Mouse (Mus musculus): ENCODE data around the gene Pcare. TPM values are rescaled to one million over a fixed set of nuclear protein-coding genes. Genes with fewer than 3 reads are reported as not detected.
"Not testable (repeated sequence)": the region's sequence is repeated elsewhere in the genome, so short reads cannot be mapped to it uniquely, and the experiment has no call there.

The Pcare gene
- not detected for polyA plus RNA-seq (2017; shearing (Covaris generic))

DNA sequence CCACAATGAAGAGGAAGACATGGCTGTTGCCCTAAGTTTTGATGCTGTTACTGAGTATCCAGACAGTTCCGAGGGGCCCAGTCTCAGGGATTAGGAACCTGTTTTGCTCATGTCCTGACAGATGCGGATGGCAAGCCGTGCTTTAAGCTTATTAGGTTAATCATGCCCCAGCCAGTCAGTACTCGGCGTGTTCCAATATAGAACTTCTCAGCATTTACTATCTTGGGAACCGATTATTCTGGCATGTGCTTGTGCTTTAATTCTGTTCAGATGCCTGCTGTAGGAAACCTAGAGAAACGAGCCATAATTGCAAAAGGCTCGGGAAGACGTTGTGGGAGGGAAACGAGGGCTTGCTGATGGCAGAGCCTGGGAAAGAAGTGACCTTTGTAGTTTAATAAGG, at the start of gene Pcare:
Pcare (minus strand) TSS at position 64 of the 400 bp plus-strand sequence.
- no peak for ATAC-seq

DNA sequence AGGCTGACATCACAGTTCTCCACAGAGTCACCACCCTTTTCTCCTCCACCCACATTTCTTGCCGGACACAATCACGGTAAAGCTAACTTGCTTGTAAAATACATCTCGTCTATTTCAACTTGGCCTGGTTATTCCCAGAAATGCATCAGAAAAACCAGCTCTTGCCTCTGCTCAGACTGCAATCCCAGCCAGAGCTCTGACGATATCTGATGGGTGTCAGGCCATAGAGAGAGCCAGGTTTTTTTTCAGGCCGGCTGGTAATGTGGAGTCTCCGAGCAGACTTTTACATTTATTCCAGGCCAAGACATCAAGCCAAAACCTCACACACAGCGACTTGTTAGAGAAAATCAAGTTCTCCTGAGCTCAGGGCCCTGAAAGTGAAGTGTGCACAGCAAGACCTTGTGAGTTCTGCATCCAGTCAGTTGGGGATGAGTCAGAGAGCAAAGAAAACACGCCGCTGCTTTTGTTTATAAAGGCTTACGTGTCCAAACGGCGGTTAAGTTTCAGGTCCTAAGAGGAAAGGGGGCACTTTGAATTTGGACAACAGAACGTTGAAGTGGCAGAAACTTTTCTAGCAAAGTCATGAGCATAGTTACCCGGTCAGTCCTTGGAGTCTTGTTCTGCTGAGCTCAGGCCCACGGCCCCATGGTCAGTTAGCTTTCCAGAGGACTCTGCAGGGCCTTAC, 43.0 kb upstream of the Pcare start:
- ATAC-seq = no peak

- no peak for ATAC-seq
Measured at GRCm38 (mm10) chr17:71791622-71792021, 38.9 kb upstream of the Pcare start.

DNA sequence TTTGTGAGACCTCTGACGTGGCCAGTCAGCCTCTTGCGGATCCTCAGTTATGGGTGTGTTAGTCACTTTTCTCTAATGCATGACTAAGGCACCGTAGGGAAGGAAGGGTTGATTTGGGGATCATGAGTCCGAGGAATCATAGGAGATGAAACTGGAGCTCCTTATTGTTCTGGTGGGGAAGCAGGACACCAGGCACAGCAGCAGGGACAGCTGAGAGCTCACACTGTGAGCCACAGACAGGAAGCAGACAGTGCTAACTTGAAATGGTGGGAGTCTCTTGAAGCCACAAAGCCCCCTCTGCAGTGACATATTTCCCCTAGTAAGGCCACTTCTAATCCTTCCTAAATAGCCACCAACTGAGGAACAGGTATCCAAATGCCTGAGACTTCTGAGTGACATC, 38.4 kb upstream of the Pcare start:
- ATAC-seq = no peak

DNA sequence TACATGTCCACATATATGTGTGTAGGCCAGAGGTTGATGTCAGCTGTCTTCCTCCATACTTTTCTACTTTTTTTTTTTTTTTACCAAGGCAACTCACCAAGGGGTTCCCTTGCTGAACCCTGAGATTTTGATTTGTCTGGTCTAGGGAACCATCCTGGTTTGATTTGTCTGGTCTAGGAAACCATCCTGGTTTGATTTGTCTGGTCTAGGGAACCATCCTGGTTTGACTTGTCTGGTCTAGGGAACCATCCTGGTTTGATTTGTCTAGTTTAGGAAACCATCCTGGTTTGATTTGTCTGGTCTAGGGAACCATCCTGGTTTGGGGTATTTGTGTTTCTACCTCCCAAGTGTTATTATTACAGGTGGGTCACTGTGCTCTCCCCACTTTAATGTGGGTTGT, 33.8 kb upstream of the Pcare start:
- no peak for ATAC-seq

GRCm38 (mm10) chr17:71783366-71783735, 30.7 kb upstream of the Pcare start:
- ATAC-seq = no peak

DNA sequence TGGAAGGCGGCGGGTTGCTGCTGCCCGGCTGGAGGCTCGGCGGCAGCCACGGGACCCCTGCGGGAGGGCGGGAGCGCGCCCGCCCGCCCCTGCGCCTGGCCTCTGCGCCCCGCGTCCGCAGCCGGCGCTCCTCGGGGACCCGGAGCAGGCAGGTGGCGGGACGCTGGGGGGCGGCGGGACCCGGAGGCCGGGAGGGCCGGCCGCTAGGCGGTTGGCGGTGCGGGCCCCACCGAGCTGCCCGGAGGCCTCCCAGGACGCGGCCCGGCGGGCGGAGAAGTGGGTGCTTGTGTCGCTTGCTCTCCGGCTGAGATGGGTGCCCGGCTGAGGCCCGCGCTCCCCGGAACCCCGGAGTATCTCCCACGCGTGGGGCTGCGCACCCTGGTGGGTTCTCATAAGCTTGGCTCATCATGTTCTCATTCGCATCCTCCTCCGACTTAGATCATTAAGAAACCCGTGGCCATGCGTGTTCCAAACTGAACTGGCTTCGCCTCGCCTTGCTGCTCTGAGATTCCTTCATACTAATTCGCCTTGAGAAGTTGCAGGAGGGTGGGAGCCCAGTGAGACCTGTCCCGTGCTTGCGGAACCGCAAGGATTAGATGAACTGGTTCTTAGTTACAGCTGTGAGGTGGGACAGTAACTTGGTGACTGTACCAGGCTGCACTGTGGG, 30.1 kb upstream of the Pcare start:
- no peak for ATAC-seq

GRCm38 (mm10) chr17:71782242-71782698, 29.6 kb upstream of the Pcare start:
- no peak for ATAC-seq

GRCm38 (mm10) chr17:71780945-71781344, 28.3 kb upstream of the Pcare start:
- no peak for ATAC-seq

DNA sequence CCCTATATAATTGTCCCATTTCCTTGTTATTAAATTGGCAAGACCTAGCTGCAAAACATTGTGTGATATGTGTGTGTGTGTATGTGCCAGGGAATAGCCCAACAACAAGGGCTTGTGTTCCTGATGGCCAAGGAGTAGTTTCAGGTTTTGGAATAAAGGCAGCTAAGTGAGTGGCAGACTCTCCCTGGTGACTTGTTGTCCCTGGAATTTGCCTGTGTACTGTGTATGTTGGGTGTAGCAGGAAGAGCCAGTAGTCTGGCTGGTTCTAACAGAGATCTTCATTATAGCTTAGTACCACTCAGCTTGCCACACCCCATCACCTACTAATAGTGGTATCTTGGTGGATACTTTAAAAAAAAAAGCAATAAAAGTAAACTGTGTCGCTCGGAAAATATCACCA, 27.8 kb upstream of the Pcare start:
- no peak for ATAC-seq

GRCm38 (mm10) chr17:71778696-71779095, 26.0 kb upstream of the Pcare start:
- no peak for ATAC-seq

GRCm38 (mm10) chr17:71775279-71775678, 22.6 kb upstream of the Pcare start:
- ATAC-seq = no peak

DNA sequence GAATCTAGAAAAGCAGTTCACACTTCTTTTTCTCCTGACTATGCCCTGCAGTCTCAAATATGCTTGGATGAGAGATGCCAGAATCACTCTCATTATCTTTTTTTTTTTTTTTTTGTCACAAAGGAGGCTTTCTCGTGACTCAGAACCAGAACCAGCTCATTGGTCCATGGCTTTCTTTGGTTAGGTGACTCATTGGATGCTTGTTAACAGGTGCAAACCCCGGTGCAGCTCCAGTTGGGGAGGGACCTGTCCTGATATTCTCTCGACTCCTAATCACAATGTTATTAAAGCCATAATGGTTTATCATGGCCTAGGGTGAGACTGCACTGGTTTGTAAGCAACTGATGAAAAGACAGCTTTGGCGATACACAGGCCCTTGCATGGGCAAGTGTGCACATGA, 21.5 kb upstream of the Pcare start:
- ATAC-seq = no peak

DNA sequence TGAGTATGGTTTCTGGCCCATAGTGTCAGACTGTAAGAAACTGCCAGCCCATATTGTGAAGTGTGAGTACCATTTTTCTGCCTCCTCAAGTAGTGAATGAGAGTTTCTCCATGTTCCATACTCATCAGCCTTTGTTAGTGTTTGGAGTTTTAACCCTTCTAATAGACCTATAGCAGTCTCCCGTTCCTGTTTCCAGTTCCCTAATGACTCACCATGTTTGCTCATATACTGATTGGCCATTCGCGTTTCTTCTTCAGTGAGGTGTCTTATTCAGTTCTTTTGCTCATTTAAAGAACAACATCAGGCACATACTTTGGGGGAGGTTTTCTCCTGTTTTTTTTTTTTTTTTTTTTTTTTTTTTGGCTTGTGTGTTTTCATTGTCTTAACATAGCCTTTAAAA, 18.0 kb upstream of the Pcare start:
- ATAC-seq = no peak

GRCm38 (mm10) chr17:71769564-71769963, 16.9 kb upstream of the Pcare start:
- no peak for ATAC-seq

- ATAC-seq = not testable (repeated sequence)
Measured at GRCm38 (mm10) chr17:71768173-71768572, 15.5 kb upstream of the Pcare start, which contains the start of gene Clip4. TSS of gene Clip4 (plus strand) at chr17:71768473.

DNA sequence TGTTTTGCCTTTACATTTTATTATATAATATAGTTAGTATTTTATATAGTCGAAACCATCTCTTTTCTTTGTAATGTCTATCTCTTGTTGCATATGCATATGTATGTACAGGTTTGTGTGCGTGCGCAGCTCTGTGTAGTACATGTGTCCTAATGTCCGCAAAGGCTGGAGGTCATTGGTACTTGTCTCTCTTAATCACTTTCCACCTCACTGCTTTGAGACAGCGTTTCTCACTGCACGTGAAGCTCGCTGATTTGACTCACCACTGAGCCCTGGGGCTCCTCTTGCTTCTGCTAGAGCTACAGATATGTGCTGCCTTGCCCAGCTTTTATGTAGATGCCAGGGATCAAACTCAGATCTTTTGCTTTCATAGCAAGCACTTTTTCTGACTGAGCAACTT, 7.8 kb upstream of the Pcare start:
- no peak for ATAC-seq

GRCm38 (mm10) chr17:71749616-71750168, 3.0 kb downstream of the Pcare start:
- ATAC-seq = no peak

- no peak for ATAC-seq
Measured at GRCm38 (mm10) chr17:71747561-71747960, 5.1 kb downstream of the Pcare start.

DNA sequence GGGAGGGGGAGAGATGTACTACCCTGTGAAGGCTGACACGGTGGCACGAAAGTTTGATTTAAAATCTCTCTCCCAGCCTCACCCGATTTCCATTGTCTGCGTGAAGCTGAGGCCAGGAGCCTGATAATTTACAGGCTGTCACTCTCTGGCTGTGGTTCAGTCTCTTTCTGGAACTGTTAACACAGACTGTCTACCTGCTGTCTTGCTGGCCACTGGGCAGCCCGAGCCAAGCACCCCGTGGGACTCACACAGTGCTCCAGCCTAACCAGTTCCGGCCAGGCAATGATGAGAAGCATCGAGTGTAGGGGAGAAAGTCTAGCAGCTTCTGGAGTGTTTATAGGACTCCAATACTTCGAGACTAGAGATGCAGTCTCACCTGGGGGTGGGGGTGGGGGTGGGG, 6.6 kb downstream of the Pcare start:
- no peak for ATAC-seq

- ATAC-seq = no peak
Measured at GRCm38 (mm10) chr17:71742935-71743334, 9.8 kb downstream of the Pcare start.

DNA sequence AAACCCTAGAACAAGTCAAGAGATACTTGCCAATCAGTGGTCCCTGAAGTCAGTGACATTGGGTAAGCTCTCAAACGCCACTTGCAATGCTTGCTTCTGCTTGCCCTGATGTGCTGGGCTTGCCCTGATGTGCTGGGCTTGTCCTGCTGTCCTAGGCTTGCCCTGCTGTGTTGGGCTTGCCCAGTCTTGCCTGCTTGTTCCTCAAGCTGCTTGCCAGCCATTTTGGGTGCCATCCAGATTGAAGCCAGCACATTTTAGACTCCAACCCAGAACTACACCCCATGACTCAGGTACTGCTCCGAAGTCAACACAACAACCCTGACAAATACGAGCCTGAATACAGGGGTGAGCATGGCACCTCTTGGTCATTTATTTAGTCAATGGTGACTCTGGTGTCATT, 10.5 kb downstream of the Pcare start:
- ATAC-seq = no peak

DNA sequence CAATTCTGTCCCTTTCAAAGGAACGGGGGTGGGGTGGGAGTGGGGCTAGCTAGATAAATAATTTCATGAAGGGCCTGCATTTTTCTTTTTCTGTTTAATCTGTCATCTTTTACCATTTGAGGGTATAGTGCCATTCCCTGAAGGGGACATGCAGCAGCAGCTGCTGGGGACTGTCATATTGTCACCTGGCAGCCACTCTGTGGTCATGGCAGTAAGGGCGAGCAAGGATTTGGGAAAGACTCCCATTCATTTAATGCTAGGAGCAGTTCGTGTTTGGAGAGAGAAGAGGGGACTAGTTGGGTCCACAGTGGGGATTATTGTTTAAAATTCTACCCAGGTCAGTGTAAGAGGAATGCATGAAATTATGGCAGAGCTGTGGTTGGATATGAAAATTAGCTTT, 16.3 kb downstream of the Pcare start:
- ATAC-seq = no peak

DNA sequence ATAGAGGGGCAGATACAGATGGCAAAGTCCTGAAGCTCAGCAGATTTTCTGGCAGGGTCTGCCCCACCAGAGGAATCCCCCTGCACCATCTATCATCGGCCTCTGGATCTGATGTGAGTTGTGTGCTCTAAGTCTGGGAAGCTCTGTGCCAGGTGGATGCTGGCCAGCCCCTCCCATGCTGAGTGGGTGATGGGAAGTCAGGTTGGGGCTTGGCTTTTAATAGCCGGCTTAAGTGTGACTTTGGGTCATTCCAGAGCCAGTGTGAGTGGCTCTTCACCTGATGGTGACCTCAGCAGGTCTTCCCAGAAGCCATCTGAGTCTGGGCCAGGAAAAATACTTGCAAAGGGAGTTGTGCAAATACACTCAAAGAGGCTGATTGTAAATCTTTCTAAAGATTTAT, 22.0 kb downstream of the Pcare start:
- ATAC-seq = no peak
